Mouse (Mus musculus) myocyte (in vitro differentiated cells): Measurements from ENCODE around the gene Ebi3.

Experiments used
- E2F4 ChIP-seq: IDR thresholded peaks from one replicate; pipeline ENCODE4 v1.6.1; 2011; ENCODE audit warnings: mild to moderate bottlenecking, control low read depth, moderate library complexity; ENCODE audit not compliant: insufficient read depth
- MYOD1 ChIP-seq, 3 experiments: IDR thresholded peaks; one replicate each; pipeline ENCODE4 v1.6.1; 2011; ENCODE audit warnings: control low read depth in 2 of 3, low read depth in 2 of 3, mild to moderate bottlenecking in 2 of 3, moderate library complexity in 1 of 3; ENCODE audit not compliant: insufficient read length in 2 of 3, control insufficient read depth in 1 of 3
- MYOG ChIP-seq, 3 experiments: IDR thresholded peaks; one replicate each; pipeline ENCODE4 v1.6.1; 2011; ENCODE audit warnings: control low read depth in 2 of 3, low read depth in 2 of 3, mild to moderate bottlenecking in 2 of 3; ENCODE audit not compliant: insufficient read length in 2 of 3, control insufficient read depth in 1 of 3, insufficient read depth in 1 of 3
- POLR2A ChIP-seq: IDR thresholded peaks from one replicate; pipeline ENCODE4 v1.6.1; 2011; ENCODE audit warnings: low read depth, mild to moderate bottlenecking, control low read depth, moderate library complexity; ENCODE audit not compliant: insufficient read length
- SRF ChIP-seq: IDR thresholded peaks from one replicate; pipeline ENCODE4 v1.6.1; 2011; ENCODE audit warnings: low read depth; ENCODE audit not compliant: control insufficient read depth, insufficient read length

DNA sequence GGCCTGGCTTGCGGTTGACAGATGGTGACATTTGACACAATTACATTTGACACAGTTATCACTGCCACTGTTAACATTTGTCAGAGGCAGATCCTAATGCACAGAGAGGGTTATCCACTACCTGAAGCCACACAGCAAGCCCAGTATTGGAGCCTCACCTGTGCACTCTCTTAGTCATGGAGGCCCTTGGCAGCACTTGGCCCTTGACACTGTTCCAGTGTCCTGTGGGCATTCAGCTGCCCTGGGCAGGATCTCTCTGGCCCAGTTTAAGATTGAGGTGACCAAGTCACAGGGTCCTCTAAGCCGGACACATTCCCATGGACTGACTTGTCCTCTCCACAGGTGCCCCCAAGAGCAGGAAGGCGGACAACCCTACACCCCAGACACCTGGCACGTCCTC lies 14.7 kb downstream of the Ebi3 start:
- no peak for TF ChIP-seq MYOG (IDR thresholded peaks at IDR 0.05; ENCODE audit: control insufficient read depth in 1 of 3, insufficient read depth in 1 of 3, insufficient read length in 2 of 3, low read depth in 2 of 3)
- no peak for TF ChIP-seq POLR2A
- no peak for TF ChIP-seq SRF
- TF ChIP-seq MYOD1 (IDR thresholded peaks at IDR 0.05; ENCODE audit: control insufficient read depth in 1 of 3, insufficient read length in 2 of 3, low read depth in 2 of 3): no peak
- no peak for TF ChIP-seq E2F4
